Mouse (Mus musculus) left cerebral cortex, postnatal 36 days (tissue): Measurements from ENCODE around the gene Fgf2. TPM values are rescaled to one million over a fixed set of nuclear protein-coding genes. Genes with fewer than 3 reads are reported as not detected.

Experiments used
- DNase-seq, 2 experiments: peaks; one replicate each; pipeline ENCODE4 v3.0.0; 2021 to 2022; ENCODE audit warnings: low spot score in 2 of 2, mixed read lengths in 1 of 2
- intact Hi-C: fragments of 180-260 bp; cut with DNase I; formaldehyde crosslinking; loops from one replicate; pipeline ENCODE4 v1.15.1; 2025
- total RNA-seq, 2 experiments: library from RNA; stranded (reverse); gene quantifications; 2 replicates each; pipeline ENCODE4 v1.2.3; 2021

The Fgf2 gene
- total RNA-seq, 2 experiments from 2014 or later, result 3.6 to 4.2 TPM

GRCm38 (mm10) chr3:37401729-37402610 is 53.8 kb downstream of the Fgf2 start:
- DNase-seq, result no peak
- intact Hi-C loops, result no loop called here

- intact Hi-C loops, result no loop called here
Measured at GRCm38 (mm10) chr3:37407598-37407997, 59.5 kb downstream of the Fgf2 start.

GRCm38 (mm10) chr3:37413446-37413845 is 65.3 kb downstream of the Fgf2 start:
- DNase-seq, result no peak
- intact Hi-C loops, result no loop called here

More at GRCm38 (mm10) chr3:37407598-37407997, 59.5 kb downstream of the Fgf2 start:
- no peak for DNase-seq

- intact Hi-C loops, result loop anchor here (1.0 kb wide), 1 partner anchor 195 kb away; no protein-coding TSS in a partner anchor
- DNase-seq, result peak; percentile 63 to 80
Measured at GRCm38 (mm10) chr3:37414413-37414960, 66.3 kb downstream of the Fgf2 start.

GRCm38 (mm10) chr3:37418341-37418740 is 70.2 kb downstream of the Fgf2 start:
- intact Hi-C loops, result loop anchor here (5.0 kb wide), 1 partner anchor 106 kb away; the partner anchor contains the start of genes Bbs12 and Cetn4
- no peak for DNase-seq

GRCm38 (mm10) chr3:37418961-37419457 is 70.9 kb downstream of the Fgf2 start:
- peak; percentile 68 to 69 for DNase-seq
- intact Hi-C loops, result loop anchor here (5.0 kb wide), 1 partner anchor 107 kb away; the partner anchor contains the start of genes Bbs12 and Cetn4

- peak; percentile 94 to 95 for DNase-seq
- intact Hi-C loops, result loop anchor here (5.0 kb wide), 1 partner anchor 107 kb away; the partner anchor contains the start of genes Bbs12 and Cetn4
Measured at GRCm38 (mm10) chr3:37419458-37419991, 71.4 kb downstream of the Fgf2 start, which contains the start of gene Spata5. Gene Spata5 (plus strand): TSS chr3:37419896.

GRCm38 (mm10) chr3:37420072-37420471 is 71.9 kb downstream of the Fgf2 start, which contains the start of gene Nudt6:
Gene Nudt6 (minus strand): TSS chr3:37420211.
- intact Hi-C loops, result no loop called here

GRCm38 (mm10) chr3:37420641-37421040 is 72.5 kb downstream of the Fgf2 start:
- DNase-seq, result peak; percentile 19 to 36
- intact Hi-C loops, result no loop called here

More at GRCm38 (mm10) chr3:37420072-37420471, 71.9 kb downstream of the Fgf2 start, which contains the start of gene Nudt6:
- DNase-seq, result peak; percentile 90 to 92

GRCm38 (mm10) chr3:37421179-37421578 is 73.0 kb downstream of the Fgf2 start:
- no peak for DNase-seq
- intact Hi-C loops, result no loop called here

- no peak for DNase-seq
- intact Hi-C loops, result no loop called here
Measured at GRCm38 (mm10) chr3:37426069-37426468, 77.9 kb downstream of the Fgf2 start.

- DNase-seq, result no peak
- intact Hi-C loops, result no loop called here
Measured at GRCm38 (mm10) chr3:37430359-37430758, 82.2 kb downstream of the Fgf2 start.

- no peak for DNase-seq
- intact Hi-C loops, result no loop called here
Measured at GRCm38 (mm10) chr3:37439770-37440169, 91.6 kb downstream of the Fgf2 start.

- intact Hi-C loops, result no loop called here
Measured at GRCm38 (mm10) chr3:37443409-37443808, 95.3 kb downstream of the Fgf2 start.

GRCm38 (mm10) chr3:37455992-37456391 is 107.8 kb downstream of the Fgf2 start:
- no peak for DNase-seq
- intact Hi-C loops, result no loop called here

More at GRCm38 (mm10) chr3:37443409-37443808, 95.3 kb downstream of the Fgf2 start:
- DNase-seq, result no peak

Other genes with a start within 250 kb of the Fgf2 start
- not detected for gene Il2, start 222.4 kb upstream of the Fgf2 start, total RNA-seq
- gene Il21, start 115.7 kb upstream of the Fgf2 start, total RNA-seq, result not detected
- 1 to 10 TPM; 3.3 to 4.1 TPM for gene Bbs12, start 35.8 kb upstream of the Fgf2 start, total RNA-seq
- 1 to 10 TPM; 9.3 TPM for gene Cetn4, start 35.6 kb upstream of the Fgf2 start, total RNA-seq
- gene Spata5, start 71.5 kb downstream of the Fgf2 start, total RNA-seq, result 10 to 100 TPM; 21.5 to 25.4 TPM
- gene Nudt6, start 71.9 kb downstream of the Fgf2 start, total RNA-seq, result 1 to 10 TPM; 6.8 to 8.8 TPM